Mouse (Mus musculus): ENCODE data around the gene Zfp672.

DNA sequence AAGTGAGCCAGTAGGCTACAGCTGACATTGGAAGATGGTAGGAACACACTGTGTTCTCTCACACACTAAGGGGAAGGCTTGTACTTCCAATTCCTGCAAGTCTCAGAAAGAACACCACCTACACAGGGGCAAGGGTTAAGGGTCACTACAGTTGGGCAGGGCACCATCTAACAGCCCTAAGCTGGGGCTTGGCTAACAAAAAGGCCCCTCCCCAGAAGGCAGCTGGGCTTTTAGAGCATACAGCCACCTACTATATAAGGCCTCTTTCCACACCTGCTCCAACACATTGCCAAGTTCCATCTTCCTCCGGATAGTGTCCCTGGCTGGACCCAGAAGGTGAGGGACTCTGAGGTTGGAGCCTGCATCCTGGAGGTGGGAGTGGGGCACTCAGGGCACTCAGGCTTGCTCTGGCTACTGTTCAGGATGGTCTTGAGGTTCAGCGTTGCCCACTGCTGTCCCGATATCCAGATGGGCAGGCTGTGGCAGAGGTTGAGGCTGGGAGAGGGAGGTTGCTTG is 48.7 kb upstream of the Zfp672 start, which contains the start of gene Lypd8:
- no peak for TF ChIP-seq CTCF (IDR thresholded peaks at IDR 0.05; ENCODE audit: control insufficient read depth, insufficient read depth, low read length)
- no peak for TF ChIP-seq POLR2A (IDR thresholded peaks at IDR 0.05; ENCODE audit: borderline replicate concordance, control insufficient read depth, low read depth, low read length)
